29 mouse cellular contexts compared by ENCODE assay signal in the genomic region with DNA sequence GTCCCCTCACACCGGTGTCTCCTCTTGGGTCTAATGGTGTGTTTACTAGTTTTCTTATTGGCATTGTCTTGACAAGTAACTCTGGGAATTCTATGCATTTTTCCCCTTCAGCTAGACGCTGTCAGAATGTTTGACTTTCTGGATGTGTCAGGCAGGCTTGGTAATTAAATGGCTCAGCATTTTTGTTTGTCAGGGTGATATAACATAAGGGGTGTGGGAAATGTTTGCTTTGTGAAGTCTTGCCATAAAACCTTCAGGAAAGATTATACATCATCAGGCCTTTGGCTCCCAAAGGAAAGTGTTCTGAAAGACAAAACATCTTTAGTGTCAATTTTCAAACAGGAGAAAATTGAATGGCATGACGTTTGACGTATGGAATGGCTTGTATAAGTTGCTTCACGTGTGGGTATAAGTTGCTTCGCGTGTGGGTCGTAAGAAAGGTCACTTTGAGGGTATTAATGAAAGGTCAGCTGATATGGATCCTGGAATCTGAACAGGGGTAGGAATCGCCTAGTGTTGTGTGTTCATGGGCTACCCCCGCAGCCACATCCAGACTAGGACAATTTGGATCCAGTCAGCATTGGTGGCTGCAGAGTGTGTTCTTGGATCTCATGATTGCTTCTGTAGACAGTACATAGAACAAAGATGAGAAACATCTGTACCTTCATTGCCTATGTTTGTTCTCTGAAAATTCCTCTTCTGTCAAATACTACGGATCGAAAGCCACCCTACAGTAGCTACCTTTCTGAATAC.
DNase-seq lines count a peak whose midpoint lies in the region; ATAC-seq and TF ChIP-seq lines count a peak whose summit lies in the region.
"Had no signal": no experiment of that assay in that cellular context is flagged by ENCODE, and none has a peak within 500 bp of the region (broad histone marks: within the 10 kb centered on the region; RNA-seq: fewer than 3 reads in every experiment).

No protein-coding gene starts in this region.

- no peak for DNase-seq in kidney, postnatal 14 days
- peak; percentile 87 for DNase-seq in lung, embryonic 14.5 days
- no peak for DNase-seq in lung, adult 2 months
- DNase-seq in embryo, embryonic 10.5 days (ENCODE audit: low spot score) = peak; percentile 12
- peak; percentile 8 for DNase-seq in embryo, embryonic 11 days
- DNase-seq: adrenal gland, adult 8-10 months; B cell, adult 2 months; cerebellum, adult 2 months; cerebellum, postnatal 14 days; gastrocnemius, adult 2 months; gastrocnemius, postnatal 36 days; heart, adult 18-20 months; heart, postnatal 10 days; kidney, adult 8-10 months; lung, postnatal 14 days; midbrain, embryonic 14.5 days; retina, postnatal 1 day; right cerebral cortex, postnatal 14 days; thymus, postnatal 4 days had no signal

- TF ChIP-seq CTCF in lung, embryonic 14.5 days (IDR thresholded peaks at IDR 0.05; ENCODE audit: low read depth) = no peak
- TF ChIP-seq CTCF in lung, adult 2 months (IDR thresholded peaks at IDR 0.05; ENCODE audit: insufficient read depth, low read length) = no peak

- H3K4me2 ChIP-seq in kidney, embryonic 14.5 days (replicated peaks; ENCODE audit: low read depth, low read length) = no peak overlapping the region
- peak overlapping the region; percentile 37 for H3K4me2 ChIP-seq in lung, embryonic 14.5 days
- H3K4me2 ChIP-seq: heart, embryonic 11.5 days; liver, embryonic 15.5 days; neural tube, embryonic 15.5 days had no signal

- no peak overlapping the region for H3K9ac ChIP-seq in kidney, embryonic 14.5 days (ENCODE audit: low read depth, low read length)
- no peak overlapping the region for H3K9ac ChIP-seq in lung, embryonic 14.5 days
- H3K9ac ChIP-seq: liver, embryonic 15.5 days; neural tube, embryonic 15.5 days had no signal

- H3K4me1 ChIP-seq in kidney, embryonic 14.5 days (ENCODE audit: control insufficient read depth, insufficient read depth, low read length) = no peaks in the 10 kb centered on the region
- no peaks in the 10 kb centered on the region; the same call in 1 of the 2 replicates for H3K4me1 ChIP-seq in lung, embryonic 14.5 days (ENCODE audit: insufficient read depth)
- H3K4me1 ChIP-seq in lung, adult 2 months (ENCODE audit: control insufficient read depth, insufficient read depth, low read length) = no peaks in the 10 kb centered on the region
- H3K4me1 ChIP-seq: liver, embryonic 15.5 days; megakaryocyte, embryonic 14.5 days; neural tube, embryonic 15.5 days had no signal

- no peaks in the 10 kb centered on the region for H3K9me3 ChIP-seq in kidney, embryonic 14.5 days (ENCODE audit: control insufficient read depth, low read length)
- no peaks in the 10 kb centered on the region for H3K9me3 ChIP-seq in lung, embryonic 14.5 days (ENCODE audit: low read depth, low read length)
- H3K9me3 ChIP-seq: liver, embryonic 15.5 days; neural tube, embryonic 15.5 days had no signal

- ATAC-seq in kidney, embryonic 14.5 days (ENCODE audit: low FRiP score, low TSS enrichment) = peak; percentile 68; the same call in 1 of the 2 replicates
- peak; percentile 94 for ATAC-seq in lung, embryonic 14.5 days (ENCODE audit: insufficient read depth)
- ATAC-seq in CD4-positive, CD25-positive, alpha-beta regulatory T cell, adult 4 months = no peak
- ATAC-seq: activated CD4-positive, CD25-positive, alpha-beta regulatory T cell, adult 4 months; forebrain, embryonic 14.5 days; hindbrain, embryonic 16.5 days had no signal

- 0 out of 2 replicates have a peak overlapping the region, but pooled peaks have one; percentile 24 for H3K27ac ChIP-seq in kidney, embryonic 14.5 days (ENCODE audit: low read depth, low read length)
- 0 out of 2 replicates have a peak overlapping the region, but pooled peaks have one; percentile 3 for H3K27ac ChIP-seq in lung, embryonic 14.5 days (ENCODE audit: low read depth)
- H3K27ac ChIP-seq: gastrocnemius, adult 2 months; liver, embryonic 15.5 days; neural tube, embryonic 15.5 days had no signal

- no peaks in the 10 kb centered on the region for H3K36me3 ChIP-seq in kidney, embryonic 14.5 days (ENCODE audit: control insufficient read depth, insufficient read depth, low read length)
- no peaks in the 10 kb centered on the region for H3K36me3 ChIP-seq in lung, embryonic 14.5 days (ENCODE audit: insufficient read depth)
- H3K36me3 ChIP-seq: liver, embryonic 15.5 days; neural tube, embryonic 15.5 days had no signal

- WGBS in kidney, embryonic 14.5 days = 29% methylated on average over 12 of the region's 12 CpGs
- 24% methylated on average over 12 of the region's 12 CpGs for WGBS in lung, embryonic 14.5 days
- WGBS in lung, adult 2 months = 46% methylated on average over 12 of the region's 12 CpGs

- no peak overlapping the region for H3K4me3 ChIP-seq in kidney, embryonic 14.5 days (ENCODE audit: low read length)
- no peak overlapping the region for H3K4me3 ChIP-seq in lung, embryonic 14.5 days (ENCODE audit: low read depth, low read length)
- H3K4me3 ChIP-seq in lung, adult 2 months (replicated peaks; ENCODE audit: extremely low read depth, low read depth, low read length) = no peak overlapping the region
- H3K4me3 ChIP-seq: gastrocnemius, adult 2 months; liver, embryonic 15.5 days; megakaryocyte, embryonic 14.5 days; neural tube, embryonic 15.5 days had no signal

- H3K27me3 ChIP-seq in kidney, embryonic 14.5 days (ENCODE audit: control insufficient read depth, insufficient read depth, low read length) = no peaks in the 10 kb centered on the region
- H3K27me3 ChIP-seq in lung, embryonic 14.5 days (ENCODE audit: insufficient read depth, low read length) = no peaks in the 10 kb centered on the region
- H3K27me3 ChIP-seq: CH12.LX; liver, embryonic 15.5 days; megakaryocyte, embryonic 14.5 days; neural tube, embryonic 15.5 days had no signal

- TF ChIP-seq POLR2A in lung, adult 2 months (IDR thresholded peaks at IDR 0.05; ENCODE audit: borderline replicate concordance, extremely low read depth, low read depth, low read length) = no peak

Comparison
In these comparisons a context has a peak if more than half of its experiments do, and no peak if none do; other contexts are left out.
1. DNase-seq: peak in lung, embryonic 14.5 days (single experiment), embryo, embryonic 10.5 days (single experiment) and embryo, embryonic 11 days (single experiment); none in kidney, postnatal 14 days (single experiment) and lung, adult 2 months (single experiment).